Mouse (Mus musculus) forebrain, embryonic 12.5 days (tissue): Measurements from ENCODE around the gene Fam110a. TPM values are rescaled to one million over a fixed set of nuclear protein-coding genes. Genes with fewer than 3 reads are reported as not detected.

Experiments used
- ATAC-seq: fragments of 200-750 bp; cut with Nextera tagmentation; 2 replicates; pipeline ENCODE4 v1.8.0; 2017; ENCODE audit warnings: moderate TSS enrichment; ENCODE audit not compliant: low FRiP score
- H3K27ac ChIP-seq: fragments of 300-500 bp; sonication (generic); 2 replicates; pipeline ENCODE4 v1.5.1; 2016; ENCODE audit warnings: mild to moderate bottlenecking
- H3K27me3 ChIP-seq: fragments of 300-500 bp; sonication (generic); 2 replicates; pipeline ENCODE4 v1.6.1; 2016; ENCODE audit warnings: mild to moderate bottlenecking
- H3K36me3 ChIP-seq: fragments of 300-500 bp; sonication (generic); replicated peaks from 2 replicates; pipeline ENCODE4 v1.6.1; 2016; ENCODE audit warnings: mild to moderate bottlenecking
- H3K4me1 ChIP-seq: fragments of 300-500 bp; sonication (generic); 2 replicates; pipeline ENCODE4 v1.6.1; 2016
- H3K4me2 ChIP-seq: fragments of 300-500 bp; sonication (generic); 2 replicates; pipeline ENCODE4 v1.6.1; 2016; ENCODE audit warnings: mild to moderate bottlenecking, moderate library complexity
- H3K4me3 ChIP-seq: fragments of 300-500 bp; sonication (generic); replicated peaks from 2 replicates; pipeline ENCODE4 v1.5.1; 2016; ENCODE audit warnings: mild to moderate bottlenecking
- H3K9ac ChIP-seq: fragments of 300-500 bp; sonication (generic); 2 replicates; pipeline ENCODE4 v1.6.1; 2016; ENCODE audit warnings: mild to moderate bottlenecking
- H3K9me3 ChIP-seq: fragments of 300-500 bp; sonication (generic); 2 replicates; pipeline ENCODE4 v1.6.1; 2016
- whole genome bisulfite sequencing: fragments of 180-500 bp; shearing (Covaris S2); methylation state at CpG from one replicate; pipeline ENCODE4 v1.1.7; 2016; 5-methylcytosine and 5-hydroxymethylcytosine counted together
- polyA plus RNA-seq: library from polyadenylated mRNA; unstranded; fragments of >200 nt; fragmentation: Nextera tagmentation; extraction: Ambion mirVana; gene quantifications from 2 replicates; pipeline ENCODE4 v1.2.1, GENCODE M21; 2016

Gene Fam110a
- polyA plus RNA-seq, 1 experiment from 2014 or later = 90.2 TPM

- Histone ChIP-seq H3K36me3 (0 out of 2 replicates have a peak, but pooled peaks cover 11% of the 10 kb centered on the region), H3K9ac (no peak overlapping the region), H3K4me1 (peaks cover 87% of the 10 kb centered on the region), H3K9me3 (no peaks in the 10 kb centered on the region), H3K4me3 (no peak overlapping the region), H3K27me3 (0 out of 2 replicates have a peak, but pooled peaks cover 3% of the 10 kb centered on the region), H3K27ac (no peak overlapping the region), H3K4me2 (no peak overlapping the region)
- no peak for ATAC-seq
- WGBS = 88% methylated on average over 3 of the region's 3 CpGs
Measured at GRCm38 (mm10) chr2:151976067-151976466, 4.0 kb downstream of the Fam110a start.

- ATAC-seq = no peak
- no peak overlapping the region for H3K4me2 ChIP-seq
- peaks cover 90% of the 10 kb centered on the region for H3K4me1 ChIP-seq
- H3K9ac ChIP-seq = no peak overlapping the region
- H3K36me3 ChIP-seq = peaks cover 12% of the 10 kb centered on the region; the same call in 1 of the 2 replicates
- H3K4me3 ChIP-seq = no peak overlapping the region
- WGBS = 92% methylated on average over 5 of the region's 5 CpGs
- H3K27ac ChIP-seq = no peak overlapping the region
- H3K27me3 ChIP-seq = 0 out of 2 replicates have a peak, but pooled peaks cover 3% of the 10 kb centered on the region
- no peaks in the 10 kb centered on the region for H3K9me3 ChIP-seq
Measured at GRCm38 (mm10) chr2:151975295-151975694, 4.7 kb downstream of the Fam110a start.

- Histone ChIP-seq H3K27ac (peak overlapping the region; percentile 86), H3K27me3 (0 out of 2 replicates have a peak, but pooled peaks cover 3% of the 10 kb centered on the region), H3K4me3 (peak overlapping the region; percentile 33), H3K9me3 (no peaks in the 10 kb centered on the region), H3K4me2 (peak overlapping the region; percentile 53), H3K36me3 (peaks cover 26% of the 10 kb centered on the region), H3K9ac (peak overlapping the region; percentile 33), H3K4me1 (peaks cover 95% of the 10 kb centered on the region)
- no peak for ATAC-seq
- WGBS = 3% methylated on average over 36 of the region's 36 CpGs
Measured at GRCm38 (mm10) chr2:151973595-151974562, 6.1 kb downstream of the Fam110a start.

- H3K36me3 ChIP-seq = peaks cover 31% of the 10 kb centered on the region
- H3K4me3 ChIP-seq = peak overlapping the region; percentile 33
- H3K27me3 ChIP-seq = 0 out of 2 replicates have a peak, but pooled peaks cover 3% of the 10 kb centered on the region
- peak overlapping the region; percentile 86 for H3K27ac ChIP-seq
- H3K4me2 ChIP-seq = peak overlapping the region; percentile 53
- 9% methylated on average over 23 of the region's 23 CpGs for WGBS
- no peaks in the 10 kb centered on the region for H3K9me3 ChIP-seq
- peaks cover 95% of the 10 kb centered on the region for H3K4me1 ChIP-seq
- peak overlapping the region; percentile 33 for H3K9ac ChIP-seq
- peak; percentile 68 for ATAC-seq
Measured at GRCm38 (mm10) chr2:151972880-151973594, 7.0 kb downstream of the Fam110a start.

- ATAC-seq = no peak
- H3K9ac ChIP-seq = no peak overlapping the region
- no peak overlapping the region for H3K4me3 ChIP-seq
- H3K4me2 ChIP-seq = no peak overlapping the region
- H3K9me3 ChIP-seq = no peaks in the 10 kb centered on the region
- 0 out of 2 replicates have a peak, but pooled peaks cover 3% of the 10 kb centered on the region for H3K27me3 ChIP-seq
- no peak overlapping the region; the same call in 1 of the 2 replicates for H3K27ac ChIP-seq
- WGBS = 86% methylated on average over 5 of the region's 5 CpGs
- H3K36me3 ChIP-seq = peaks cover 26% of the 10 kb centered on the region
- H3K4me1 ChIP-seq = peaks cover 95% of the 10 kb centered on the region
Measured at GRCm38 (mm10) chr2:151971748-151972147, 8.3 kb downstream of the Fam110a start.

- Histone ChIP-seq H3K4me1 (peaks cover 91% of the 10 kb centered on the region), H3K27ac (peak overlapping the region; percentile 91), H3K9ac (peak overlapping the region; percentile 73), H3K9me3 (no peaks in the 10 kb centered on the region), H3K4me2 (peak overlapping the region; percentile 75), H3K27me3 (0 out of 2 replicates have a peak, but pooled peaks cover 3% of the 10 kb centered on the region), H3K4me3 (peak overlapping the region; percentile 47), H3K36me3 (peaks cover 20% of the 10 kb centered on the region)
- peak; percentile 91 for ATAC-seq
- WGBS = 43% methylated on average over 53 of the region's 53 CpGs
Measured at GRCm38 (mm10) chr2:151970191-151971172, 9.5 kb downstream of the Fam110a start.

GRCm38 (mm10) chr2:151969396-151969795 is 10.6 kb downstream of the Fam110a start:
- H3K9ac ChIP-seq = peak overlapping the region; percentile 73
- H3K36me3 ChIP-seq = peaks cover 20% of the 10 kb centered on the region
- H3K4me1 ChIP-seq = peaks cover 92% of the 10 kb centered on the region
- peak overlapping the region; percentile 47 for H3K4me3 ChIP-seq
- no peak for ATAC-seq
- 0 out of 2 replicates have a peak, but pooled peaks cover 3% of the 10 kb centered on the region for H3K27me3 ChIP-seq
- H3K4me2 ChIP-seq = peak overlapping the region; percentile 75
- H3K9me3 ChIP-seq = no peaks in the 10 kb centered on the region
- 0 out of 2 replicates have a peak overlapping the region, but pooled peaks have one; percentile 93 for H3K27ac ChIP-seq
- 97% methylated on average over 6 of the region's 6 CpGs for WGBS

- H3K9me3 ChIP-seq = no peaks in the 10 kb centered on the region
- H3K4me1 ChIP-seq = peaks cover 92% of the 10 kb centered on the region
- peak overlapping the region; percentile 47 for H3K4me3 ChIP-seq
- H3K36me3 ChIP-seq = peaks cover 20% of the 10 kb centered on the region
- H3K27ac ChIP-seq = peak overlapping the region; percentile 93
- no peak for ATAC-seq
- peak overlapping the region; percentile 73 for H3K9ac ChIP-seq
- 85% methylated on average over 7 of the region's 7 CpGs for WGBS
- 0 out of 2 replicates have a peak, but pooled peaks cover 3% of the 10 kb centered on the region for H3K27me3 ChIP-seq
- H3K4me2 ChIP-seq = peak overlapping the region; percentile 75
Measured at GRCm38 (mm10) chr2:151968986-151969385, 11.0 kb downstream of the Fam110a start.

- peaks cover 20% of the 10 kb centered on the region for H3K36me3 ChIP-seq
- H3K4me2 ChIP-seq = peak overlapping the region; percentile 75
- no peak for ATAC-seq
- H3K4me3 ChIP-seq = peak overlapping the region; percentile 47
- 0 out of 2 replicates have a peak, but pooled peaks cover 3% of the 10 kb centered on the region for H3K27me3 ChIP-seq
- peaks cover 92% of the 10 kb centered on the region for H3K4me1 ChIP-seq
- H3K9me3 ChIP-seq = no peaks in the 10 kb centered on the region
- peak overlapping the region; percentile 93 for H3K27ac ChIP-seq
- H3K9ac ChIP-seq = peak overlapping the region; percentile 73
- WGBS = 75% methylated on average over 8 of the region's 8 CpGs
Measured at GRCm38 (mm10) chr2:151968451-151968850, 11.6 kb downstream of the Fam110a start.

GRCm38 (mm10) chr2:151967792-151968191 is 12.2 kb downstream of the Fam110a start:
- WGBS = 65% methylated on average over 2 of the region's 2 CpGs
- Histone ChIP-seq H3K4me3 (peak overlapping the region; percentile 16; the same call in 1 of the 2 replicates), H3K36me3 (peaks cover 20% of the 10 kb centered on the region), H3K4me1 (peaks cover 90% of the 10 kb centered on the region), H3K4me2 (peak overlapping the region; percentile 75), H3K27ac (peak overlapping the region; percentile 93), H3K27me3 (0 out of 2 replicates have a peak, but pooled peaks cover 3% of the 10 kb centered on the region), H3K9me3 (no peaks in the 10 kb centered on the region), H3K9ac (0 out of 2 replicates have a peak overlapping the region, but pooled peaks have one; percentile 36)
- no peak for ATAC-seq
